Mouse (Mus musculus): ENCODE data around the gene Dupd1.
"Not testable (repeated sequence)": the region's sequence is repeated elsewhere in the genome, so short reads cannot be mapped to it uniquely, and the experiment has no call there.

Gene Dupd1

DNA sequence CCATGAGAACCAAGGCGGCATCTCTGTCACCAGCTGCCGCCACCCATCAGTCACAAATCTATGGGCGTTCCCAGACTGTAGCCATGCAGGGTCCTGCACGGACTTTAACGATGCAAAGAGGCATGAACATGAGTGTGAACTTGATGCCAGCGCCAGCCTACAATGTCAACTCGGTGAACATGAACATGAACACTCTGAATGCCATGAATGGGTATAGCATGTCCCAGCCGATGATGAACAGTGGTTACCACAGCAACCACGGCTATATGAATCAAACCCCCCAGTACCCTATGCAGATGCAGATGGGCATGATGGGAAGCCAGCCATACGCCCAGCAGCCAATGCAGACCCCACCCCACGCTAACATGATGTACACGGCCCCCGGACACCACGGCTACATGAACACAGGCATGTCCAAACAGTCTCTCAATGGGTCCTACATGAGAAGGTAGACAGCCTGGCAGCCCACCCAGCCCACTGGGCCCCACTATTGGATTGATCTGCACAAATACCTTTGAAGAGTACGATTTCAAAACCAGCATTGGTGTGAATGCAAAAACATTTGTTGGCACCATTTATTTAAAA is 43.9 kb downstream of the Dupd1 start:
- not testable (repeated sequence) for DNase-seq

DNA sequence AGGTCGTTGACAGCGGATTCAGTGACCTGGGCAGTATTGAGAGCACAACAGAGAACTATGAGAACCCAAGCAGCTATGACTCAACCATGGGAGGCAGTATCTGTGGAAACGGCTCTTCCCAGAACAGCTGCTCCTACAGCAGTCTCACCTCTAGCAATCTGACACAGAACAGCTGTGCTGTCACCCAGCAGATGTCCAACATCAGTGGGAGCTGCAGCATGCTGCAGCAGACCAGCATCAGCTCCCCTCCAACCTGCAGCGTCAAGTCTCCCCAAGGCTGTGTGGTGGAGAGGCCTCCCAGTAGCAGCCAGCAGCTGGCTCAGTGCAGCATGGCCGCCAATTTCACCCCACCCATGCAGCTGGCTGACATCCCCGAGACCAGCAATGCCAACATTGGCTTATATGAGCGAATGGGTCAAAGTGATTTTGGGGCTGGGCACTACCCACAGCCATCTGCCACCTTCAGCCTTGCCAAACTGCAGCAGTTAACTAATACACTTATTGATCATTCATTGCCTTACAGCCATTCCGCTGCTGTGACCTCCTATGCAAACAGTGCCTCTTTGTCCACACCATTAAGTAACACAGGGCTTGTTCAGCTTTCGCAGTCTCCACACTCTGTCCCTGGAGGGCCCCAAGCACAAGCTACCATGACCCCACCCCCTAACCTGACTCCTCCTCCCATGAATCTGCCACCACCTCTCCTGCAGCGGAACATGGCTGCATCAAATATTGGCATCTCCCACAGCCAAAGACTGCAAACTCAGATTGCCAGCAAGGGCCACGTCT is 44.5 kb downstream of the Dupd1 start:
- DNase-seq: no peak

DNA sequence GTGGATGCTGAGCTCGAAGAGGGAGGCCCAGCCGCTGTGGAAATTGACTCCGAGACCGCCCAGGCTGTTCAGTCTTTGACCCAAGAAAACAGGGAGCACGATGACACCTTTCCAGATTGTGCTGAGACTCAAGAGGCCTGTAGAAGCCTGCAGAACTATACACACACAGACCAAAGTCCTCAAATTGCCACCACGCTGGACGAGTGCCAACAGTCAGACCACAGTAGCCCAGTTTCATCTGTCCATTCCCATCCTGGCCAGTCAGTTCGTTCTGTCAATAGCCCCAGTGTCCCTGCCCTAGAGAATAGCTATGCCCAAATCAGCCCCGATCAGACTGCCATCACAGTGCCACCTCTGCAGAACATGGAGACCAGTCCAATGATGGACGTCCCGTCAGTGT is 45.2 kb downstream of the Dupd1 start:
- peak; percentile 29 for DNase-seq

DNA sequence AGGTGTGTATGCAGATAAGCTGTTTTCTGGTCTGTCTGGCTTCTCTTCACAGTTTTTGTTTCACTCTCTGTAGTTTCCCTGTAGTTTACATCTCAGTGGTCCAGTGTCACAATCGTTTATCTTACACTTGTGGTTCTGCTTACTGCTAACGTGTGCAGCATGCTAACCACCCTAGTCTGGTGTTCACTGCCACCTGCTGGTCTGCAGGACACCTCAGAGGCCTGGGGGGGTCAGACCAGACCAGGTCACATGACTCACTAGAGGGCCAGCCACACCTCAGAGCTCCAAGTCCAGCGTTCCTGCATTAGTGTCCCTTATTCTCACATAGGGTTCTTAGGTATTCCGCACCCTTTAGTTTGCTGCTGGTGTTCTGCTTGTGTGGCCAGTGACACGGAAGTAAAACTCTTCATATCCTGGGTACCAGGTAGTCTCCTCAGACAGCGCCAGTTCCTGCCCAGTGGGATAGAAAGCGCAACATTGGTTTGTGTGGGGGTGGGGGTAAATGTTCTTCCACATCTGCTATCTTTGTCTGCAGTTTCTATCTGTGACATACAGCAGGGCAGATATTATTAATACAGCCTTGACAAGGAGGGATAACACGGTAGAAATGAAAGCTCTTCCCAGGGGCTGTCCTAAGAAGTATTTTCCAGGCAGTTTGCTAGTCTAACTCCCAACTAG is 51.8 kb downstream of the Dupd1 start:
- DNase-seq: no peak

DNA sequence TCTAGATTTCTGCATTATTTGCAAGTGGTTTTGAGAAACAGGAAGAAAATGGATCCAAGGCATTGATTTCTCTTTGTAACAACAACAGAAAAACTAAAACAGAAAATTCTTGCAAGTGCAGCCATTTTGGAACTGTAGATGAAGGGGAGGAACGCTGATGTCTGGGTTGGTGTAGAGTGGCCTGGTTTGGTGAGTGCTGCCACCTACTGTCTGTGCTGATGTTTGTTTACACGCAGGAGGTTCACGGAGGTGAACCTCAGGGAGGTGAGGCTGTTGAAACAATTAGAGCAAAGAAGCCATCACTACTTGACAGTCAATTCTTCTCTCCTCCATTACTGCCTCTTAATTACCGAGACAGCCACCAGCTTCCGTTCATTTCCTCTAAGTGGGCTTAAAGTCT is 54.7 kb downstream of the Dupd1 start:
- peak; percentile 71 for DNase-seq

DNA sequence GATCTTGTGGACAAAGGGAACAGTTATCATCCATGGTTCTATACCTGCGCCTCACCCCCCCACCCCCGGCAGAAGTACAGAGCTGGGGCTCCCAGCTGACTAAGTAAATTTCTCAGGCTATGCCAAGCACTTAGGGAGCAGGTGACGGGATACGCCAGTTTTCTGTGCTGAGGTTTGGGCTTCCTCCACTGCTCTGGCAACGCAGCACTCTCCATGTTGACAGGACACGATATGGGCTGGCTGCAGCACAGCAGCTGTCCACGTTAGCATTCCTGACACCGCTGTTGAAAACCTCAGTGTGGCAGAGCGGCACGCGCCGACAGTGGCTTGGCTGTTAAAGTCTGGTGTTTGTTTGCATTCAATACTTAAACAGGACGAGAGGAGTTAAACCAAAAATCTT is 55.2 kb downstream of the Dupd1 start:
- DNase-seq: no peak

DNA sequence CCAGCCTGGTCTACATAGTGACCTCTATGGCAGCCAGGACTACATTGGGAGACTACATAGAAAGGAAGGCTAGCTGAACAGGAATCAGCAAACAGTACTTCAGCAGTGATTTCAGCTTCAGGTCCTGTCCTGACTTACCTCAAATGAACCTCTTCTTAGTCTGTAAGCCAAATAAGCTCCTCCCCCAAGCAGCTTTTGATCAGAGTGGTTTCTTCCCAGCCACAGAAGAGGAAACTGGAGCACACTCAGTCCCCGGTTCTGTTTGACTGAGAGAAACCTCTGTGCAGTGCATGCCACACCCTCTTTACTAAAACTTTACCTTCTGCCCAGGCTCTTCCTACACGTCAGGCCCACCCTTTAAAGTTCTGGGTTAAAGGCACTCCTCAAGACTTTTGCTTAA is 60.6 kb downstream of the Dupd1 start:
- DNase-seq: no peak

DNA sequence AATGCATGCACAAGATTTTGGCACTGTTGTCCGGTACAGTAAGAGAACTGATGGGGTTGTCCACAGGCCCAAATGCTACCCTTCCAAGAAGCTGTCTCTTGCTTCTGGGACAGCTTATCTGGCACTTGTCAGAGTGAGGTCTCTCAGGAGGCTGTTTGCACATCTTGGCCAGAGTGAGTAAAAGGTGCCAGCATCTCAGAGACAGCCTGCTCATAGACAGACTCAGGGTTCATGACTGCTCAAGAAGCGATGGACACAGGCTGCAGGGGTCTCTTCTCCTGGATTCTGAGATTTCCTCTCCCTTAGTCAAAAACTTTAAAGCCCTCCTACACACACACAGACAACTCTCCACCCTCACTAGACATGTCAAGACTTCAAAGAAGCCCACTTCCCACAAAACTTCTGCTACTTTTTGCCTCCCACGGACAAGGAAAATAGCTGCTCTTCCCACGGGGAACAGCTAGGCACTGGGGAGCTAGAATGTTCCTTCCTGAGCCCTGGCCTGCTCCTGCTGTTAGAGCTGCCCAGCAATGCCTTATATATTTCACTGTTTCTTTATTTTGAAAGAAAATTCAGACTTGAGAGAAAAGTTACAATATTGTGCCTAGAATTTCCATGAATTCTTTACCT is 73.5 kb downstream of the Dupd1 start:
- DNase-seq: no peak

DNA sequence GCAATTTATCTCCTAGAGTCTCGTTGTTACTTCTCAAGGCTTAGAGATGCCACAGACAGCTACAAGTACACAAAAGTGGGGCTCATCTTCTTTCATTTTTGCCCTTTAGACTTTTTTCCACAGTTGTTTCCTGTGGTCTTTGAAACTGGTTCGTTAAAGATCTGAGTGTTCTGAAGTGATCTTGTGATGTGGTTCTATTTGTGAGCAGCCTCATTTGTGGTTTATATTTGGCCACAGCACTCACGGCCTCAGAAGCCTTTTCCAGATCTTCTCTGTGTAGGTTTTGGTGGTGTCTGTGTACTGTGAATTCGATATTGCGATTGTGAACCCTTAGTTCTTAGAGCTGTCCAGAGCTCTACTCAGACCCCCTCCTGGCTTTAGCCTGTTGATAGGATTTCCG is 77.8 kb downstream of the Dupd1 start:
- no peak for DNase-seq

DNA sequence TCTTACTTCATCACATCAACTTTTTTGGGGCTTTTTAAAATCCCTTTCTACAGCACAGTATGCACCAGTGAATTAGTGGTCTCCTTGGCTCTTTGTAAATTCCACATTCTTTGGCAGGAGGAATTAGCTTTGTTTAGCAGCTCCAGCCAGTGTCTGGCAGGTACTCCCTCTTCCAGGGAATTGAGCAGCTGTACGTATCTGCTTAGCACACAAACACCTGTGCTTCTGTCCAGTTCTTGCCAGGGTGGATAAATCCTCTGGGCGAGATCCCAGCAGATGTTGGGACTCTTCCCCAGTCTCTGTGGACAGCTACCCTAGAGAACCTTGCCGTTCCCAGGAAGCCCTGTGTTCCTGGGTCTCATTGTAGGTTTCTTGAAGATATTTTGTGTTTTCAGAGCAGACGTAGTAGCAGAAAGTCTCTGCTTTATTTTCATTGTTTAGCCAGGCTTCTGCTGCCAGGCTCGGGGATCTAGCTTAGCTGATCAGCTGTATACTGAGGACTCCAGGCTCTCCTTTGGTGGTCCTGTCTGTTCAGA is 82.6 kb downstream of the Dupd1 start:
- DNase-seq: no peak

All from right cerebral cortex, postnatal 4 days (tissue).